Mouse (Mus musculus): Measurements from ENCODE around the gene Fgb. TPM values are rescaled to one million over a fixed set of nuclear protein-coding genes. Genes with fewer than 3 reads are reported as not detected.

The Fgb gene
- polyA plus RNA-seq, 1 experiment from 2014 or later, result 0.05 TPM

- WGBS, result 83% methylated on average over 9 of the region's 9 CpGs
- H3K9ac ChIP-seq, result no peak overlapping the region
- no peaks in the 10 kb centered on the region for H3K27me3 ChIP-seq
- no peaks in the 10 kb centered on the region for H3K36me3 ChIP-seq
- no peaks in the 10 kb centered on the region for H3K9me3 ChIP-seq (replicated peaks)
- no peaks in the 10 kb centered on the region for H3K4me1 ChIP-seq
- ATAC-seq (ENCODE audit: insufficient number of reproducible peaks, low FRiP score, low TSS enrichment, low read depth), result no peak
- H3K4me2 ChIP-seq (replicated peaks), result no peak overlapping the region
- no peak overlapping the region for H3K27ac ChIP-seq (replicated peaks)
- H3K4me3 ChIP-seq (replicated peaks), result no peak overlapping the region
These were observed 22.0 kb downstream of the Fgb start for GRCm38 (mm10) chr3:83027546-83028251.

GRCm38 (mm10) chr3:83025475-83026301 is 24.0 kb downstream of the Fgb start, which contains the start of gene Fga:
Gene Fga (plus strand): TSS chr3:83026076.
- Histone ChIP-seq H3K4me2 (replicated peaks) (no peak within 1 kb of the TSS), H3K4me1 (no peaks in the 10 kb centered on the region), H3K36me3 (no peaks in the 10 kb centered on the region), H3K9me3 (replicated peaks) (no peaks in the 10 kb centered on the region), H3K4me3 (replicated peaks) (no peak within 1 kb of the TSS), H3K27me3 (no peaks in the 10 kb centered on the region), H3K27ac (replicated peaks) (no peak within 1 kb of the TSS), H3K9ac (no peak within 1 kb of the TSS)
- 73% methylated on average over 9 of the region's 9 CpGs for WGBS
- ATAC-seq (ENCODE audit: insufficient number of reproducible peaks, low FRiP score, low TSS enrichment, low read depth), result no peak

GRCm38 (mm10) chr3:83025036-83025435 is 24.6 kb downstream of the Fgb start:
- Histone ChIP-seq H3K27ac (replicated peaks) (no peak overlapping the region), H3K36me3 (no peaks in the 10 kb centered on the region), H3K27me3 (no peaks in the 10 kb centered on the region), H3K4me3 (replicated peaks) (no peak overlapping the region), H3K4me2 (replicated peaks) (no peak overlapping the region), H3K9me3 (replicated peaks) (no peaks in the 10 kb centered on the region), H3K4me1 (no peaks in the 10 kb centered on the region), H3K9ac (no peak overlapping the region)
- 80% methylated on average over 6 of the region's 6 CpGs for WGBS
- ATAC-seq (ENCODE audit: insufficient number of reproducible peaks, low FRiP score, low TSS enrichment, low read depth), result no peak

- H3K27ac ChIP-seq (replicated peaks), result no peak overlapping the region
- WGBS, result 91% methylated on average over 5 of the region's 5 CpGs
- H3K4me1 ChIP-seq, result no peaks in the 10 kb centered on the region
- no peaks in the 10 kb centered on the region for H3K9me3 ChIP-seq (replicated peaks)
- H3K4me2 ChIP-seq (replicated peaks), result no peak overlapping the region
- H3K27me3 ChIP-seq, result no peaks in the 10 kb centered on the region
- ATAC-seq (ENCODE audit: insufficient number of reproducible peaks, low FRiP score, low TSS enrichment, low read depth), result no peak
- H3K9ac ChIP-seq, result no peak overlapping the region
- H3K4me3 ChIP-seq (replicated peaks), result no peak overlapping the region
- H3K36me3 ChIP-seq, result no peaks in the 10 kb centered on the region
These were observed 28.5 kb downstream of the Fgb start for GRCm38 (mm10) chr3:83021176-83021575.

GRCm38 (mm10) chr3:83020387-83020786 is 29.3 kb downstream of the Fgb start:
- no peak overlapping the region for H3K4me3 ChIP-seq (replicated peaks)
- no peak overlapping the region for H3K9ac ChIP-seq
- no peaks in the 10 kb centered on the region for H3K36me3 ChIP-seq
- no peaks in the 10 kb centered on the region for H3K9me3 ChIP-seq (replicated peaks)
- no peaks in the 10 kb centered on the region for H3K4me1 ChIP-seq
- H3K27me3 ChIP-seq, result no peaks in the 10 kb centered on the region
- H3K4me2 ChIP-seq (replicated peaks), result no peak overlapping the region
- ATAC-seq (ENCODE audit: insufficient number of reproducible peaks, low FRiP score, low TSS enrichment, low read depth), result no peak
- no peak overlapping the region for H3K27ac ChIP-seq (replicated peaks)
- WGBS, result 82% methylated on average over 2 of the region's 2 CpGs

- Histone ChIP-seq H3K9me3 (replicated peaks) (no peaks in the 10 kb centered on the region), H3K4me1 (no peaks in the 10 kb centered on the region), H3K4me2 (replicated peaks) (no peak overlapping the region), H3K4me3 (replicated peaks) (no peak overlapping the region), H3K9ac (no peak overlapping the region), H3K27me3 (no peaks in the 10 kb centered on the region), H3K27ac (replicated peaks) (no peak overlapping the region), H3K36me3 (no peaks in the 10 kb centered on the region)
- ATAC-seq (ENCODE audit: insufficient number of reproducible peaks, low FRiP score, low TSS enrichment, low read depth), result no peak
- 68% methylated on average over 1 of the region's 1 CpGs for WGBS
These were observed 33.4 kb downstream of the Fgb start for GRCm38 (mm10) chr3:83016236-83016635.

- no peaks in the 10 kb centered on the region for H3K36me3 ChIP-seq
- 0 out of 2 replicates have a peak, but pooled peaks cover 4% of the 10 kb centered on the region for H3K27me3 ChIP-seq
- no peaks in the 10 kb centered on the region for H3K4me1 ChIP-seq
- no peak overlapping the region for H3K4me2 ChIP-seq (replicated peaks)
- H3K9ac ChIP-seq, result no peak overlapping the region
- no peaks in the 10 kb centered on the region for H3K9me3 ChIP-seq (replicated peaks)
- no peak for ATAC-seq (ENCODE audit: insufficient number of reproducible peaks, low FRiP score, low TSS enrichment, low read depth)
- 82% methylated on average over 10 of the region's 10 CpGs for WGBS
- no peak overlapping the region for H3K27ac ChIP-seq (replicated peaks)
- H3K4me3 ChIP-seq (replicated peaks), result no peak overlapping the region
These were observed 35.7 kb downstream of the Fgb start for GRCm38 (mm10) chr3:83013951-83014350.

- WGBS, result 88% methylated on average over 19 of the region's 19 CpGs
- Histone ChIP-seq H3K9ac (no peak overlapping the region), H3K27me3 (0 out of 2 replicates have a peak, but pooled peaks cover 4% of the 10 kb centered on the region), H3K4me3 (replicated peaks) (no peak overlapping the region), H3K4me2 (replicated peaks) (no peak overlapping the region), H3K4me1 (no peaks in the 10 kb centered on the region), H3K9me3 (replicated peaks) (no peaks in the 10 kb centered on the region), H3K27ac (replicated peaks) (no peak overlapping the region), H3K36me3 (no peaks in the 10 kb centered on the region)
- ATAC-seq (ENCODE audit: insufficient number of reproducible peaks, low FRiP score, low TSS enrichment, low read depth), result no peak
These were observed 37.0 kb downstream of the Fgb start for GRCm38 (mm10) chr3:83012636-83013035.

- Histone ChIP-seq H3K4me3 (replicated peaks) (no peak overlapping the region), H3K36me3 (no peaks in the 10 kb centered on the region), H3K27ac (replicated peaks) (no peak overlapping the region), H3K4me1 (no peaks in the 10 kb centered on the region), H3K4me2 (replicated peaks) (no peak overlapping the region), H3K9me3 (replicated peaks) (no peaks in the 10 kb centered on the region), H3K27me3 (0 out of 2 replicates have a peak, but pooled peaks cover 4% of the 10 kb centered on the region), H3K9ac (no peak overlapping the region)
- no peak for ATAC-seq (ENCODE audit: insufficient number of reproducible peaks, low FRiP score, low TSS enrichment, low read depth)
- 51% methylated on average over 4 of the region's 4 CpGs for WGBS
These were observed 38.1 kb downstream of the Fgb start for GRCm38 (mm10) chr3:83011565-83011964.

- Histone ChIP-seq H3K4me1 (no peaks in the 10 kb centered on the region), H3K4me2 (replicated peaks) (no peak overlapping the region), H3K9ac (no peak overlapping the region), H3K4me3 (replicated peaks) (no peak overlapping the region), H3K9me3 (replicated peaks) (no peaks in the 10 kb centered on the region), H3K36me3 (no peaks in the 10 kb centered on the region), H3K27ac (replicated peaks) (no peak overlapping the region), H3K27me3 (0 out of 2 replicates have a peak, but pooled peaks cover 4% of the 10 kb centered on the region)
- WGBS, result 89% methylated on average over 4 of the region's 4 CpGs
- no peak for ATAC-seq (ENCODE audit: insufficient number of reproducible peaks, low FRiP score, low TSS enrichment, low read depth)
These were observed 38.5 kb downstream of the Fgb start for GRCm38 (mm10) chr3:83011136-83011535.

GRCm38 (mm10) chr3:83010291-83010690 is 39.4 kb downstream of the Fgb start:
- H3K27ac ChIP-seq (replicated peaks), result no peak overlapping the region
- no peak overlapping the region for H3K9ac ChIP-seq
- 78% methylated on average over 11 of the region's 11 CpGs for WGBS
- no peak overlapping the region for H3K4me2 ChIP-seq (replicated peaks)
- H3K36me3 ChIP-seq, result no peaks in the 10 kb centered on the region
- H3K4me3 ChIP-seq (replicated peaks), result no peak overlapping the region
- H3K27me3 ChIP-seq, result 0 out of 2 replicates have a peak, but pooled peaks cover 4% of the 10 kb centered on the region
- ATAC-seq (ENCODE audit: insufficient number of reproducible peaks, low FRiP score, low TSS enrichment, low read depth), result no peak
- no peaks in the 10 kb centered on the region for H3K9me3 ChIP-seq (replicated peaks)
- no peaks in the 10 kb centered on the region for H3K4me1 ChIP-seq
